Mouse (Mus musculus) neural tube, embryonic 12.5 days (tissue): ENCODE data around the gene Ints11. TPM values are rescaled to one million over a fixed set of nuclear protein-coding genes. Genes with fewer than 3 reads are reported as not detected.

Experiments
- ATAC-seq: fragments of 200-750 bp; cut with Nextera tagmentation; 2 replicates; pipeline ENCODE4 v1.8.0; 2017; ENCODE audit warnings: low read depth, mild to moderate bottlenecking, moderate TSS enrichment, moderate library complexity; ENCODE audit not compliant: low FRiP score
- H3K27ac ChIP-seq: fragments of 300-500 bp; sonication (generic); 2 replicates; pipeline ENCODE4 v1.5.1; 2016
- H3K27me3 ChIP-seq: fragments of 300-500 bp; sonication (generic); replicated peaks from 2 replicates; pipeline ENCODE4 v1.6.1; 2016; ENCODE audit warnings: mild to moderate bottlenecking
- H3K36me3 ChIP-seq: fragments of 300-500 bp; sonication (generic); 2 replicates; pipeline ENCODE4 v1.6.1; 2016; ENCODE audit warnings: mild to moderate bottlenecking
- H3K4me1 ChIP-seq: fragments of 300-500 bp; sonication (generic); 2 replicates; pipeline ENCODE4 v1.6.1; 2016
- H3K4me2 ChIP-seq: fragments of 300-500 bp; sonication (generic); replicated peaks from 2 replicates; pipeline ENCODE4 v1.6.1; 2016; ENCODE audit warnings: mild to moderate bottlenecking
- H3K4me3 ChIP-seq: fragments of 300-500 bp; sonication (generic); 2 replicates; pipeline ENCODE4 v1.5.1; 2016
- H3K9ac ChIP-seq: fragments of 300-500 bp; sonication (generic); 2 replicates; pipeline ENCODE4 v1.6.1; 2016; ENCODE audit warnings: mild to moderate bottlenecking
- H3K9me3 ChIP-seq: fragments of 300-500 bp; sonication (generic); 2 replicates; pipeline ENCODE4 v1.6.1; 2016; ENCODE audit warnings: mild to moderate bottlenecking
- WGBS: fragments of 180-500 bp; shearing (Covaris S2); methylation state at CpG from one replicate; pipeline ENCODE4 v1.1.7; 2016; 5-methylcytosine and 5-hydroxymethylcytosine counted together
- polyA plus RNA-seq: library from polyadenylated mRNA; unstranded; fragments of >200 nt; fragmentation: Nextera tagmentation; extraction: Ambion mirVana; gene quantifications from 2 replicates; pipeline ENCODE4 v1.2.1, GENCODE M21; 2016

Ints11 gene
- polyA plus RNA-seq, 1 experiment from 2014 or later = 77.0 TPM

GRCm38 (mm10) chr4:155849792-155850451 is 19.4 kb upstream of the Ints11 start:
- Histone ChIP-seq H3K4me1 (peaks cover 27% of the 10 kb centered on the region), H3K9ac (no peak overlapping the region), H3K9me3 (no peaks in the 10 kb centered on the region), H3K4me2 (peak overlapping the region; percentile 88; the same call in 1 of the 2 replicates), H3K27ac (no peak overlapping the region), H3K27me3 (no peaks in the 10 kb centered on the region), H3K4me3 (no peak overlapping the region), H3K36me3 (peaks cover 18% of the 10 kb centered on the region)
- 94% methylated on average over 3 of the region's 3 CpGs for WGBS
- ATAC-seq = no peak

- H3K4me2 ChIP-seq = no peak overlapping the region
- H3K9me3 ChIP-seq = no peaks in the 10 kb centered on the region
- no peak overlapping the region for H3K9ac ChIP-seq
- H3K4me1 ChIP-seq = peaks cover 26% of the 10 kb centered on the region
- 84% methylated on average over 3 of the region's 3 CpGs for WGBS
- ATAC-seq = no peak
- H3K27ac ChIP-seq = no peak overlapping the region
- no peaks in the 10 kb centered on the region for H3K27me3 ChIP-seq
- peaks cover 33% of the 10 kb centered on the region for H3K36me3 ChIP-seq
- no peak overlapping the region for H3K4me3 ChIP-seq
Observed at GRCm38 (mm10) chr4:155851368-155851767, 18.0 kb upstream of the Ints11 start.

GRCm38 (mm10) chr4:155851951-155852411 is 17.4 kb upstream of the Ints11 start:
- no peak overlapping the region for H3K27ac ChIP-seq
- H3K4me3 ChIP-seq = no peak overlapping the region
- ATAC-seq = no peak
- no peaks in the 10 kb centered on the region for H3K9me3 ChIP-seq
- no peaks in the 10 kb centered on the region for H3K27me3 ChIP-seq
- peaks cover 39% of the 10 kb centered on the region for H3K36me3 ChIP-seq
- no peak overlapping the region for H3K9ac ChIP-seq
- 86% methylated on average over 2 of the region's 2 CpGs for WGBS
- H3K4me1 ChIP-seq = peaks cover 20% of the 10 kb centered on the region
- H3K4me2 ChIP-seq = no peak overlapping the region

GRCm38 (mm10) chr4:155853421-155853820 is 15.9 kb upstream of the Ints11 start:
- H3K4me2 ChIP-seq = no peak overlapping the region
- ATAC-seq = no peak
- no peak overlapping the region for H3K9ac ChIP-seq
- H3K27ac ChIP-seq = no peak overlapping the region
- peaks cover 53% of the 10 kb centered on the region for H3K36me3 ChIP-seq
- 92% methylated on average over 9 of the region's 9 CpGs for WGBS
- no peaks in the 10 kb centered on the region for H3K27me3 ChIP-seq
- H3K4me1 ChIP-seq = peaks cover 13% of the 10 kb centered on the region
- no peak overlapping the region for H3K4me3 ChIP-seq
- no peaks in the 10 kb centered on the region for H3K9me3 ChIP-seq

GRCm38 (mm10) chr4:155854991-155855390 is 14.4 kb upstream of the Ints11 start:
- Histone ChIP-seq H3K27me3 (no peaks in the 10 kb centered on the region), H3K36me3 (peaks cover 68% of the 10 kb centered on the region), H3K4me1 (no peaks in the 10 kb centered on the region), H3K4me3 (no peak overlapping the region), H3K9ac (no peak overlapping the region), H3K9me3 (no peaks in the 10 kb centered on the region), H3K27ac (no peak overlapping the region), H3K4me2 (no peak overlapping the region)
- no peak for ATAC-seq
- WGBS = 94% methylated on average over 12 of the region's 12 CpGs

- H3K9me3 ChIP-seq = no peaks in the 10 kb centered on the region
- no peaks in the 10 kb centered on the region for H3K4me1 ChIP-seq
- no peak overlapping the region for H3K9ac ChIP-seq
- ATAC-seq = no peak
- no peak overlapping the region for H3K27ac ChIP-seq
- H3K27me3 ChIP-seq = no peaks in the 10 kb centered on the region
- H3K36me3 ChIP-seq = peaks cover 79% of the 10 kb centered on the region
- no peak overlapping the region for H3K4me3 ChIP-seq
- H3K4me2 ChIP-seq = no peak overlapping the region
- WGBS = 96% methylated on average over 12 of the region's 12 CpGs
Observed at GRCm38 (mm10) chr4:155856071-155856470, 13.3 kb upstream of the Ints11 start.

GRCm38 (mm10) chr4:155856881-155857280 is 12.5 kb upstream of the Ints11 start:
- ATAC-seq = no peak
- H3K27me3 ChIP-seq = no peaks in the 10 kb centered on the region
- H3K9me3 ChIP-seq = no peaks in the 10 kb centered on the region
- no peaks in the 10 kb centered on the region for H3K4me1 ChIP-seq
- H3K4me3 ChIP-seq = no peak overlapping the region
- WGBS = 90% methylated on average over 3 of the region's 3 CpGs
- peaks cover 86% of the 10 kb centered on the region for H3K36me3 ChIP-seq
- no peak overlapping the region for H3K9ac ChIP-seq
- no peak overlapping the region for H3K27ac ChIP-seq
- H3K4me2 ChIP-seq = no peak overlapping the region

- Histone ChIP-seq H3K9ac (no peak overlapping the region), H3K9me3 (no peaks in the 10 kb centered on the region), H3K27me3 (no peaks in the 10 kb centered on the region), H3K36me3 (peaks cover 76% of the 10 kb centered on the region), H3K4me1 (no peaks in the 10 kb centered on the region), H3K4me2 (no peak overlapping the region), H3K27ac (no peak overlapping the region), H3K4me3 (no peak overlapping the region)
- ATAC-seq = no peak
- WGBS = 34% methylated on average over 13 of the region's 13 CpGs
Observed at GRCm38 (mm10) chr4:155859318-155859717, 10.0 kb upstream of the Ints11 start.

- H3K4me3 ChIP-seq = no peak overlapping the region
- H3K4me2 ChIP-seq = no peak overlapping the region
- peaks cover 68% of the 10 kb centered on the region for H3K36me3 ChIP-seq
- H3K9ac ChIP-seq = no peak overlapping the region
- no peaks in the 10 kb centered on the region for H3K27me3 ChIP-seq
- 90% methylated on average over 7 of the region's 7 CpGs for WGBS
- H3K9me3 ChIP-seq = no peaks in the 10 kb centered on the region
- H3K4me1 ChIP-seq = no peaks in the 10 kb centered on the region
- no peak for ATAC-seq
- no peak overlapping the region for H3K27ac ChIP-seq
Observed at GRCm38 (mm10) chr4:155861787-155862186, 7.6 kb upstream of the Ints11 start.

- 79% methylated on average over 5 of the region's 5 CpGs for WGBS
- Histone ChIP-seq H3K27ac (no peak within 1 kb of the TSS), H3K36me3 (peaks cover 57% of the 10 kb centered on the region)
Observed at GRCm38 (mm10) chr4:155863001-155863400, 6.3 kb upstream of the Ints11 start, which contains the start of gene Tas1r3. Gene Tas1r3 (minus strand): TSS chr4:155863362.

GRCm38 (mm10) chr4:155868614-155869298 is 590 bp upstream of the Ints11 start:
- H3K27ac ChIP-seq = no peak overlapping the region
- H3K9me3 ChIP-seq = no peaks in the 10 kb centered on the region
- peaks cover 17% of the 10 kb centered on the region for H3K4me1 ChIP-seq
- WGBS = 8% methylated on average over 22 of the region's 22 CpGs
- H3K4me3 ChIP-seq = peak overlapping the region; percentile 70
- peaks cover 36% of the 10 kb centered on the region for H3K36me3 ChIP-seq
- no peak; the same call in none of the 2 replicates for ATAC-seq
- H3K4me2 ChIP-seq = peak overlapping the region; percentile 98
- peak overlapping the region; percentile 77 for H3K9ac ChIP-seq
- H3K27me3 ChIP-seq = no peaks in the 10 kb centered on the region

More at GRCm38 (mm10) chr4:155863001-155863400, 6.3 kb upstream of the Ints11 start, which contains the start of gene Tas1r3:
- Histone ChIP-seq H3K27me3 (no peaks in the 10 kb centered on the region), H3K4me3 (no peak within 1 kb of the TSS), H3K9me3 (no peaks in the 10 kb centered on the region), H3K4me1 (peaks cover under 1% of the 10 kb centered on the region; the same call in 1 of the 2 replicates), H3K4me2 (no peak within 1 kb of the TSS), H3K9ac (no peak within 1 kb of the TSS)
- ATAC-seq = no peak

GRCm38 (mm10) chr4:155871404-155871803 is 2.1 kb downstream of the Ints11 start:
- H3K27me3 ChIP-seq = no peaks in the 10 kb centered on the region
- no peak overlapping the region for H3K4me3 ChIP-seq
- H3K36me3 ChIP-seq = peaks cover 46% of the 10 kb centered on the region
- H3K4me1 ChIP-seq = peaks cover 17% of the 10 kb centered on the region
- no peak overlapping the region for H3K27ac ChIP-seq
- H3K4me2 ChIP-seq = no peak overlapping the region
- H3K9ac ChIP-seq = no peak overlapping the region
- no peak for ATAC-seq
- no peaks in the 10 kb centered on the region for H3K9me3 ChIP-seq
- WGBS = 95% methylated on average over 7 of the region's 7 CpGs
